Mouse (Mus musculus) lung, embryonic 14.5 days (tissue): Measurements from ENCODE around the gene Mpv17l. TPM values are rescaled to one million over a fixed set of nuclear protein-coding genes. Genes with fewer than 3 reads are reported as not detected.

Experiments
- ATAC-seq: fragments of 200-750 bp; cut with Nextera tagmentation; 2 replicates; pipeline ENCODE4 v1.8.0; 2017; ENCODE audit warnings: mild to moderate bottlenecking, moderate TSS enrichment, moderate library complexity; ENCODE audit not compliant: insufficient read depth
- DNase-seq: peaks from one replicate; pipeline ENCODE4 v3.0.0-alpha.2; 2015
- H3K27ac ChIP-seq: fragments of 300-500 bp; sonication (generic); 2 replicates; pipeline ENCODE4 v1.5.1; 2014; ENCODE audit warnings: low read depth, mild to moderate bottlenecking, moderate library complexity
- H3K27me3 ChIP-seq: fragments of 300-500 bp; sonication (generic); 2 replicates; pipeline ENCODE4 v1.6.1; 2014; ENCODE audit warnings: low read length, control low read depth; ENCODE audit not compliant: insufficient read depth
- H3K36me3 ChIP-seq: fragments of 300-500 bp; sonication (generic); 2 replicates; pipeline ENCODE4 v1.6.1; 2014; ENCODE audit warnings: control low read depth; ENCODE audit not compliant: insufficient read depth
- H3K4me1 ChIP-seq: fragments of 300-500 bp; sonication (generic); 2 replicates; pipeline ENCODE4 v1.6.1; 2014; ENCODE audit warnings: antibody characterized with exemption, control low read depth; ENCODE audit not compliant: insufficient read depth
- H3K4me2 ChIP-seq: fragments of 300-500 bp; sonication (generic); 2 replicates; pipeline ENCODE4 v1.6.1; 2014; ENCODE audit warnings: mild to moderate bottlenecking
- H3K4me3 ChIP-seq: fragments of 300-500 bp; sonication (generic); 2 replicates; pipeline ENCODE4 v1.5.1; 2014; ENCODE audit warnings: low read depth, low read length
- H3K9ac ChIP-seq: fragments of 300-500 bp; sonication (generic); 2 replicates; pipeline ENCODE4 v1.6.1; 2014
- H3K9me3 ChIP-seq: fragments of 300-500 bp; sonication (generic); 2 replicates; pipeline ENCODE4 v1.6.1; 2016; ENCODE audit warnings: low read depth, low read length, control low read depth
- CTCF ChIP-seq: IDR thresholded peaks from 2 replicates; pipeline ENCODE4 v1.5.1; 2016; ENCODE audit warnings: antibody characterized with exemption, low read depth
- WGBS: fragments of 180-500 bp; shearing (Covaris S2); extraction: QIAGEN DNeasy Blood & Tissue Kit; methylation state at CpG from one replicate; pipeline ENCODE4 v1.1.7; 2014; 5-methylcytosine and 5-hydroxymethylcytosine counted together
- polyA plus RNA-seq: library from polyadenylated mRNA; unstranded; fragments of >200 nt; fragmentation: Nextera tagmentation; extraction: Ambion mirVana; gene quantifications from 2 replicates; pipeline ENCODE4 v1.2.1, GENCODE M21; 2014

Mpv17l gene
- polyA plus RNA-seq, 1 experiment from 2014 or later: 5.9 TPM

DNA sequence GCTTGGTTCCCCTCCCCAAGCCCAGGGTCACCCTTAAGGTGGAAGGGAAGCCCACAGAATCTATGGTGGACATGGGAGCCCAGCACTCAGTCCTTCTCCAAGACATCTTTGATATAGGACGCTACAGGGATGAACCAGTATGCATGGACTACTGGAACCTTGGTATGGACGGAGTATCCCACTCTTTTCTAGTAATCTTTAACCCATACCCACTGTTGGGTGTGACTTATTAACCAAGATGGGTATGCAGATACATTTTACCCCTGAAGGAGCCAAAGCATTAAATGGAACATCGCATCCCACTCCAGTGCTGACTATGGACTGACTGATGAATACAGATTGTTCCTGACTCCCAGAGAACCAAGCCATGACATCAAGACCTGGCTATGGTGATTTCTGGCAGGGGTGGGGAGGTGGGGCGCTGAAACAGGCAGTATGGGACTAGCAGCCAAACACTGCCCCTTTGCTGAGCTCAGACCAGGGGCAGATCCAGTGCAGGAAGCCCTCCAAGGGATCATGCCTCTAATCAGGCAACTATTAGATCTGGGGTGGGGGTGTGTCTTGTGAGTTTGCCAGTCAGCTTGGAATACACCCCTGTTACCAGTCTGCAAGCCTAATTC lies 24.6 kb downstream of the Mpv17l start:
- no peaks in the 10 kb centered on the region for H3K9me3 ChIP-seq
- H3K9ac ChIP-seq: no peak overlapping the region
- 82% methylated on average over 4 of the region's 4 CpGs for WGBS
- no peaks in the 10 kb centered on the region for H3K27me3 ChIP-seq
- no peak overlapping the region for H3K4me2 ChIP-seq
- no peak for ATAC-seq
- no peaks in the 10 kb centered on the region for H3K4me1 ChIP-seq
- no peak overlapping the region for H3K27ac ChIP-seq
- no peak for TF ChIP-seq CTCF
- no peaks in the 10 kb centered on the region for H3K36me3 ChIP-seq
- no peak for DNase-seq
- no peak overlapping the region for H3K4me3 ChIP-seq

DNA sequence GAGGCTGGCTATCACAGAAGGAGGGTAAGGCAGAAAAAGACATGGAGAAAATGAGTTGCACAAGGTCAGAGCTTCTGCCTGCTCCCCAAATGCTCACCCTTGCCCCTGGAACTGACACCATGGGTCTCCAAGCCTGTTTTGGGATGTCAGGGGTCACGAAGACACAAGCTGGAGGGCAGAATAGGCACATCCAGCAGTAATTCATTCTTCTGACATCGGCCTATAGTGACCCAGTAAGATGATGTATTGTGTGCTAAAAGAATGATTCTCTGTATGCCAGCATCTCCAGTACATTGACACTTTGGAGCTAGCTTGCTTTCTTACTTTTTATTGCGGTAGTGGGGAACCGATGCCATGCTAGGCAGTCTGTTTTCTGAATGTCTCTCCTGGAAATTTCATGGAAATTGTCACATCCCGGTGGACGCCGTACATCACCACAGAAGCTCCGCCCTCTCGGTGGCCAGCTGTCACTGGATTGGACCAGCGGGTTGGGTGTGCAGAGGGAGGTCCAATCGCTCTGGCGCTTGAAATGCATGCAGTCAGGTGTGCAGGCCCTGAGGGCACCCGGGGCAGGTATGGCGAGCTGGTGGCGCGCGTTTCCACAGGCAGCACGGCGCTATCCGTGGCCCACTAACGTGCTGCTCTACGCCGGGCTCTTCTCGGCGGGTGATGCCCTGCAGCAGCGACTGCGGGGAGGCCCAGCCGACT lies 37.3 kb downstream of the Mpv17l start:
- Histone ChIP-seq H3K4me3 (peak overlapping the region; percentile 59), H3K4me2 (peak overlapping the region; percentile 98), H3K36me3 (no peaks in the 10 kb centered on the region), H3K9me3 (no peaks in the 10 kb centered on the region), H3K9ac (peak overlapping the region; percentile 49), H3K4me1 (no peaks in the 10 kb centered on the region), H3K27me3 (0 out of 2 replicates have a peak, but pooled peaks cover 3% of the 10 kb centered on the region), H3K27ac (no peak overlapping the region)
- 5% methylated on average over 28 of the region's 28 CpGs for WGBS
- peak; percentile 96 for ATAC-seq
- no peak for TF ChIP-seq CTCF
- peak; percentile 73 for DNase-seq

GRCm38 (mm10) chr16:13940847-13941395 lies 38.0 kb downstream of the Mpv17l start:
- 2% methylated on average over 34 of the region's 34 CpGs for WGBS
- peak overlapping the region; percentile 98 for H3K4me2 ChIP-seq
- H3K27me3 ChIP-seq: 0 out of 2 replicates have a peak, but pooled peaks cover 3% of the 10 kb centered on the region
- no peaks in the 10 kb centered on the region for H3K4me1 ChIP-seq
- no peaks in the 10 kb centered on the region for H3K36me3 ChIP-seq
- peak overlapping the region; percentile 59 for H3K4me3 ChIP-seq
- ATAC-seq: peak; percentile 84
- H3K9me3 ChIP-seq: no peaks in the 10 kb centered on the region
- TF ChIP-seq CTCF: no peak
- no peak overlapping the region for H3K27ac ChIP-seq
- peak overlapping the region; percentile 49 for H3K9ac ChIP-seq
- peak; percentile 50 for DNase-seq

DNA sequence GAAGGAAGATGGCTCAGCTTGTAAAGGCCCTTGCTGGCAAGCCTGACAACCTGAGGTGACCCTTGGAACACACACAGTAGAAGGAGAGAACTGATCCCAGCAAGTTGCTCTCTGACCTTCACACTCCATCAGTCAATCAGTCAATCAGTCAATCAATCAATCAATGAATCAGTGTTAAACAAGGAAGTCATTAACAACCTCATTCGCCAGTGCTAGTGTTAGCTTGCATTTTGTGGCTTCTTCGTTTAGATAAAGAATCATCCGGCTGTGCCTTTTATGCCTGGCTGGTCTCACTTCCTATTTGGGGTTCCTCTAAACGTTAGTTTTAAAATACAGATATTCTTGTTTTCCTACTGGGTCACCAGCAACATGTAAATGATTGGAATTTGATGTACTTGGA lies 41.2 kb downstream of the Mpv17l start:
- no peak overlapping the region for H3K4me3 ChIP-seq
- H3K4me1 ChIP-seq: no peaks in the 10 kb centered on the region
- H3K27ac ChIP-seq: no peak overlapping the region
- DNase-seq (peak; percentile 3), ATAC-seq (no peak)
- WGBS: 27% methylated on average over 4 of the region's 4 CpGs
- H3K4me2 ChIP-seq: no peak overlapping the region
- H3K36me3 ChIP-seq: no peaks in the 10 kb centered on the region
- TF ChIP-seq CTCF: no peak
- no peaks in the 10 kb centered on the region for H3K9me3 ChIP-seq
- H3K27me3 ChIP-seq: 0 out of 2 replicates have a peak, but pooled peaks cover 3% of the 10 kb centered on the region
- H3K9ac ChIP-seq: no peak overlapping the region

GRCm38 (mm10) chr16:13944752-13945151 lies 41.8 kb downstream of the Mpv17l start:
- Histone ChIP-seq H3K4me1 (no peaks in the 10 kb centered on the region), H3K9ac (no peak overlapping the region), H3K9me3 (no peaks in the 10 kb centered on the region), H3K27ac (no peak overlapping the region), H3K4me3 (no peak overlapping the region), H3K4me2 (no peak overlapping the region), H3K36me3 (no peaks in the 10 kb centered on the region), H3K27me3 (0 out of 2 replicates have a peak, but pooled peaks cover 3% of the 10 kb centered on the region)
- TF ChIP-seq CTCF: no peak
- ATAC-seq (no peak), DNase-seq (no peak)
- WGBS: 64% methylated on average over 5 of the region's 5 CpGs

DNA sequence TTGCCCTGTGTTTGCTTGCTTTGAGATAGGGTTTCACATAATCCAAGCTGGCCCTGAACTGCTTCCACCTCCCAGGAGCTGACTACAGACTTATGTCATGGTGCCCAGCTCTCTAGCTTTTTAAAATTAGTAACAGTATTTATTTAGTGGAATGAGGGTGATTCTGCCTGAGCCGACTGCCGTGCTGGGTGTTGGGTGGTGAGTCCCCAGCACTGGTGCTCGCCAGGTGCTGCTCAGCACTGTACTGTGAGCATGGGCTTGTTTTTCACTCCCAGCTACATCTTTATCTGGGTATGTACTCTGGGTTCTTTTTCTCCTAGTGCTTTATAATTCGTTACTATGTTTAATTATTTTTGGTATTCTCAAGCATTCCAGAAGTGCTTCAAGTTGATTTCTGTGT lies 42.2 kb downstream of the Mpv17l start:
- no peak overlapping the region for H3K27ac ChIP-seq
- WGBS: 56% methylated on average over 4 of the region's 4 CpGs
- DNase-seq: no peak

DNA sequence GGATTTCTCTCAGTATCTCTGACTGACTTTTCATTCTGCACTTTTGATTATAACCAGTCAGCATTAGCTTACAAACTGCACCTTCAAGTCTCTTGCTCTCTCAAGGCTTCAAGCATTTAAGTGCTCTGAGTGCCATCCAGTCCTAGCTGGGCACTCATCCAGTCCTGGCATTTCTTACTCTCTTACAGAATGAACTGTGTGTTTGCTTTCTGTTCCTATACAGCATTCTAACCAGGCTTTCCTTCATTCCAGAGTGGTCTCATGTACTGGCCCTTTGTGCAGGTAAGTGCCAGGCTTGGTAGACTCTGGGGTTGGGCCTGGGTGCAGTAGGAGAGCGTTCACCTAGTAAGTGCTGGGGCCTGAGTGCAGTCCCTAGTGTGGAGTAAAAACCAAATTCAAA lies 43.3 kb downstream of the Mpv17l start:
- Histone ChIP-seq H3K9me3 (no peaks in the 10 kb centered on the region), H3K27me3 (no peaks in the 10 kb centered on the region), H3K4me2 (no peak overlapping the region), H3K27ac (no peak overlapping the region; the same call in 1 of the 2 replicates), H3K4me3 (no peak overlapping the region), H3K36me3 (no peaks in the 10 kb centered on the region), H3K4me1 (no peaks in the 10 kb centered on the region), H3K9ac (no peak overlapping the region)
- 61% methylated on average over 1 of the region's 1 CpGs for WGBS
- peak; percentile 63 for ATAC-seq
- TF ChIP-seq CTCF: no peak
- DNase-seq: peak; percentile 45

More for the DNA sequence above, 42.2 kb downstream of the Mpv17l start:
- no peaks in the 10 kb centered on the region for H3K36me3 ChIP-seq
- no peak for TF ChIP-seq CTCF
- H3K4me2 ChIP-seq: no peak overlapping the region
- H3K4me1 ChIP-seq: no peaks in the 10 kb centered on the region
- H3K9me3 ChIP-seq: no peaks in the 10 kb centered on the region
- no peak for ATAC-seq
- 0 out of 2 replicates have a peak, but pooled peaks cover 3% of the 10 kb centered on the region for H3K27me3 ChIP-seq
- no peak overlapping the region for H3K4me3 ChIP-seq
- H3K9ac ChIP-seq: no peak overlapping the region
